Mouse (Mus musculus) megakaryocyte, embryonic 14.5 days (primary cell): ENCODE results near the gene Erich6.

Experiments used
- FLI1 ChIP-seq: IDR thresholded peaks from 2 replicates; pipeline ENCODE4 v1.6.1; 2012; ENCODE audit warnings: low read length, inconsistent platforms, mixed read lengths
- GATA1 ChIP-seq: IDR thresholded peaks from 3 replicates; pipeline ENCODE4 v1.6.1; 2012; ENCODE audit warnings: mixed read lengths, low read length, inconsistent platforms, borderline replicate concordance

DNA sequence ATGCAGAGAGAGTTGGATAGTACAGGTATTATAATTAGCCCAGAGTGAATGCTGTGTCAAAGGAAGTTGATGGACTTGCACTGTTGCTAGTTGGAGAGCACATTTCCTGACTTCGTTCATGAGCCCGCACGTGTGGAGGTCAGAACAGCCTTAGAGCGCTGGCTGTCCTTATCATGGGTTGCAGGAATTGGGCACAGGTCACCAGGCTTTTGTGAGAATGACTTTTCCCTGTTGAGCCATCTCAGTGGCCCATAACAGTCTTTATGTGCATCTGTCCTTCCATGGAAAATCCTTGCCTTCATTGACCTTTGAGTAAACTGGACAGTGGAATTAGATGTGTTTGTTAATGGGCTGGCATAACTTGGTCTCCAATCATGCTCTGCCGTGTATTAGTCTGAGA lies 54.7 kb downstream of the Erich6 start:
- TF ChIP-seq GATA1 (no peak), FLI1 (no peak)
